In the genomic region with DNA sequence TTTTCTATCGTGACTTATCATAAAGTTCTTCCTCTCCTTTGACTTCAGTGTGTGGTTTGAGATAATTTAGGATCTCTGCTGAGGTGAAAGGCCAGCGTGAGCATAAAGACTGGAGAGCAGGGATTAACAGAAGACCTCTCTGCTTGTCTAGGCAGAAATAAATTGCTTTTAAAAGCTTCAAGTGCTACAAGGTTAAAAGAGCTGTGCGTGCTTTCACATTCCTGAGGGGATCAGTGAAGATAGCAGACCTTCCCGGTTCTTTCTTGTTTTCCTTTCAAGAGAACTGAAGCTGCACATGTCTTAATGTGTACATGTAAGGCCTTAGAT, we compare ENCODE assay signal across 8 mouse cellular contexts. TPM values are rescaled to one million over a fixed set of nuclear protein-coding genes. Genes with fewer than 3 reads are reported as not detected.
DNase-seq lines count a peak whose midpoint lies in the region; ATAC-seq and TF ChIP-seq lines count a peak whose summit lies in the region.

No protein-coding gene starts in this region.

- H3K79me2 ChIP-seq in C2C12 (ENCODE audit: control insufficient read depth, insufficient read depth) = peaks cover 61% of the 10 kb centered on the region

- peak overlapping the region; percentile 66 for H3K4me2 ChIP-seq in forebrain, embryonic 13.5 days
- peak overlapping the region; percentile 86 for H3K4me2 ChIP-seq in liver, embryonic 13.5 days

- H3K27ac ChIP-seq in forebrain, embryonic 13.5 days = no peak overlapping the region
- H3K27ac ChIP-seq in liver, embryonic 13.5 days = no peak overlapping the region

- peak overlapping the region; percentile 73 for H3K4me3 ChIP-seq in C2C12 (ENCODE audit: insufficient read depth, poor library complexity, severe bottlenecking)
- H3K4me3 ChIP-seq in forebrain, embryonic 13.5 days = peak overlapping the region; percentile 85
- H3K4me3 ChIP-seq in liver, embryonic 13.5 days (replicated peaks) = peak overlapping the region; percentile 84

- H3K36me3 ChIP-seq in C2C12 (ENCODE audit: control insufficient read depth, insufficient read depth) = no peaks in the 10 kb centered on the region
- no peaks in the 10 kb centered on the region for H3K36me3 ChIP-seq in forebrain, embryonic 13.5 days (ENCODE audit: poor library complexity, severe bottlenecking)
- H3K36me3 ChIP-seq in liver, embryonic 13.5 days = no peaks in the 10 kb centered on the region

- TF ChIP-seq CTCF in C2C12 (IDR thresholded peaks at IDR 0.05; ENCODE audit: control insufficient read depth, insufficient read depth, insufficient read length) = no peak

- DNase-seq in heart, adult 11 months = peak; percentile 80
- DNase-seq in heart, adult 18-20 months = no peak
- DNase-seq in liver, embryonic 13.5 days = no peak
- no peak for DNase-seq in cerebellum, postnatal 14 days
- DNase-seq in cerebellum, adult 11 months = no peak
- no peak for DNase-seq in left cerebral cortex, adult 18-20 months (ENCODE audit: low spot score in 2 of 2)

- peak overlapping the region; percentile 85 for H3K9ac ChIP-seq in forebrain, embryonic 13.5 days
- H3K9ac ChIP-seq in liver, embryonic 13.5 days = peak overlapping the region; percentile 87

- H3ac ChIP-seq in C2C12 (ENCODE audit: control insufficient read depth, insufficient read length, low read depth) = peak overlapping the region; percentile 14

- peaks cover 26% of the 10 kb centered on the region for H3K4me1 ChIP-seq in forebrain, embryonic 13.5 days
- H3K4me1 ChIP-seq in liver, embryonic 13.5 days (replicated peaks) = peaks cover 43% of the 10 kb centered on the region

- peaks cover 52% of the 10 kb centered on the region for H3K79me3 ChIP-seq in C2C12 (ENCODE audit: low read depth)

- WGBS in forebrain, embryonic 13.5 days = 3% methylated on average over 4 of the region's 4 CpGs
- WGBS in liver, embryonic 13.5 days (ENCODE audit: insufficient replicate concordance) = 9% methylated on average over 4 of the region's 4 CpGs

- no peak for ATAC-seq in forebrain, embryonic 13.5 days
- no peak for ATAC-seq in liver, embryonic 13.5 days (ENCODE audit: low read depth)

- H3K9me3 ChIP-seq in forebrain, embryonic 13.5 days (replicated peaks) = no peaks in the 10 kb centered on the region
- no peaks in the 10 kb centered on the region for H3K9me3 ChIP-seq in liver, embryonic 13.5 days (replicated peaks)

- H3K27me3 ChIP-seq in C2C12 (ENCODE audit: control insufficient read depth, insufficient read depth, insufficient read length) = no peaks in the 10 kb centered on the region
- H3K27me3 ChIP-seq in forebrain, embryonic 13.5 days = no peaks in the 10 kb centered on the region
- no peaks in the 10 kb centered on the region for H3K27me3 ChIP-seq in liver, embryonic 13.5 days

TF ChIP-seq in C2C12, 6 proteins besides CTCF, POLR2A, EP300 and RAD21:
- TF ChIP-seq MYOD1 (IDR thresholded peaks at IDR 0.05; ENCODE audit: control insufficient read depth, insufficient read length, low read depth) (no peak), CEBPB (IDR thresholded peaks at IDR 0.05; ENCODE audit: low read depth) (no peak), MAX (IDR thresholded peaks at IDR 0.05) (no peak), USF1 (IDR thresholded peaks at IDR 0.05; ENCODE audit: low read depth) (no peak), FOSL1 (IDR thresholded peaks at IDR 0.05; ENCODE audit: insufficient read depth, low read length, poor library complexity, severe bottlenecking) (no peak), MYOG (IDR thresholded peaks at IDR 0.05; ENCODE audit: control insufficient read depth, extremely low read depth, insufficient read length) (no peak)

RNA-seq across cellular contexts. Expression of gene Prkci, which starts 1.1 kb away (rescaled TPM):
- 10 to 100 TPM; 12.6 to 13.0 TPM for total RNA-seq in heart, adult 18-20 months (2021)
- 17.5 TPM for polyA plus RNA-seq in C2C12 (2012; fragmentation: generic; extraction: Trizol)
- polyA plus RNA-seq in forebrain, embryonic 13.5 days (2015; fragmentation: Nextera tagmentation; extraction: Ambion mirVana) = 22.1 and 22.8 TPM in 2 replicates
- 5.0 and 7.4 TPM in 2 replicates for polyA plus RNA-seq in liver, embryonic 13.5 days (2015; fragmentation: Nextera tagmentation; extraction: Ambion mirVana)
- total RNA-seq in left cerebral cortex, adult 18-20 months (2021) = 10 to 100 TPM; 64.8 to 66.3 TPM

RNA-seq across cellular contexts. Expression of gene Phc3, which starts 27.4 kb away (rescaled TPM):
- total RNA-seq in heart, adult 18-20 months (2021) = 10 to 100 TPM; 14.2 to 16.8 TPM
- 4.6 TPM for polyA plus RNA-seq in C2C12 (2012; fragmentation: generic; extraction: Trizol)
- 6.4 and 7.1 TPM in 2 replicates for polyA plus RNA-seq in forebrain, embryonic 13.5 days (2015; fragmentation: Nextera tagmentation; extraction: Ambion mirVana)
- polyA plus RNA-seq in liver, embryonic 13.5 days (2015; fragmentation: Nextera tagmentation; extraction: Ambion mirVana) = 1.7 and 1.8 TPM in 2 replicates
- 10 to 100 TPM; 36.5 to 37.4 TPM for total RNA-seq in left cerebral cortex, adult 18-20 months (2021)
